Mouse (Mus musculus) brain, embryonic 14.5 days (tissue): Measurements from ENCODE around the gene Tgfb1i1.

ENCODE experiments used
- CTCF ChIP-seq: fragments of 200-500 bp; IDR thresholded peaks from 2 replicates; pipeline ENCODE4 v1.5.1; 2012; ENCODE audit warnings: inconsistent platforms, mild to moderate bottlenecking, moderate library complexity, borderline replicate concordance; ENCODE audit not compliant: insufficient read depth, insufficient read length; ENCODE audit errors: extremely low read depth
- POLR2A ChIP-seq: fragments of 200-500 bp; IDR thresholded peaks from 2 replicates; pipeline ENCODE4 v1.6.1; 2012; ENCODE audit warnings: mild to moderate bottlenecking, inconsistent platforms, borderline replicate concordance; ENCODE audit not compliant: poor library complexity, insufficient read depth, insufficient read length, severe bottlenecking; ENCODE audit errors: extremely low read depth

DNA sequence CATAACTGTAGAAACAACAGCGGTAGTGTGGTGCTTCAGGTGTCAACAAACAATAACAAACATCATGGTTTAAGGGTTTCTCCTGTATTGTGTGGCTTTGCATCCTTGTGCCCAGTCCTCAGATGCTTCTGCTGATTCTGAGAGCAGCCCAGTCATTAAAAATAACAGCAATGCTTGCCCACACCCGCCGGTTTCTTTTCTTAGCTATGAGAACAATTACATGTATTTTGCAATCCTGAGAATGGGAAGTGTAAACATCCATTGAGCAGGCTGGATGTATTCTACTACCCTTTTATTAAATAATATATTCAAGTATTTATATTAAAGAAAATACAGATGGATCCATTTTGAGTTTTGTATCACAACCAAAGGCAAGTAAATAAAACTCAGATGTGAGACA is 55.5 kb downstream of the Tgfb1i1 start:
- no peak for TF ChIP-seq CTCF
- TF ChIP-seq POLR2A: no peak
